Mouse (Mus musculus) forebrain, embryonic 14.5 days (tissue): ENCODE data around the gene Cd209d. TPM values are rescaled to one million over a fixed set of nuclear protein-coding genes. Genes with fewer than 3 reads are reported as not detected.
"Not testable (repeated sequence)": the region's sequence is repeated elsewhere in the genome, so short reads cannot be mapped to it uniquely, and the experiment has no call there.

Experiments used
- ATAC-seq: fragments of 200-750 bp; cut with Nextera tagmentation; 2 replicates; pipeline ENCODE4 v1.8.0; 2017; ENCODE audit warnings: mild to moderate bottlenecking, moderate library complexity
- DNase-seq: peaks from one replicate; pipeline ENCODE4 v3.0.0-alpha.2; 2015; ENCODE audit warnings: low spot score
- H3K27ac ChIP-seq: fragments of 300-500 bp; sonication (generic); 2 replicates; pipeline ENCODE4 v1.5.1; 2014; ENCODE audit warnings: low read depth, mild to moderate bottlenecking, control low read depth, low read length, moderate library complexity
- H3K27me3 ChIP-seq: fragments of 300-500 bp; sonication (generic); replicated peaks from 2 replicates; pipeline ENCODE4 v1.6.1; 2014; ENCODE audit warnings: low read length, control low read depth, mixed read lengths; ENCODE audit not compliant: control insufficient read depth, insufficient read depth
- H3K36me3 ChIP-seq: fragments of 300-500 bp; sonication (generic); 2 replicates; pipeline ENCODE4 v1.6.1; 2014; ENCODE audit warnings: low read length, control low read depth; ENCODE audit not compliant: control insufficient read depth, insufficient read depth
- H3K4me1 ChIP-seq: fragments of 300-500 bp; sonication (generic); 2 replicates; pipeline ENCODE4 v1.6.1; 2014; ENCODE audit warnings: antibody characterized with exemption, low read length, control low read depth; ENCODE audit not compliant: control insufficient read depth, insufficient read depth
- H3K4me2 ChIP-seq: fragments of 300-500 bp; sonication (generic); 2 replicates; pipeline ENCODE4 v1.6.1; 2014; ENCODE audit warnings: mild to moderate bottlenecking, control low read depth, low read length
- H3K4me3 ChIP-seq: fragments of 300-500 bp; sonication (generic); 2 replicates; pipeline ENCODE4 v1.5.1; 2014; ENCODE audit warnings: low read depth, low read length, control low read depth
- H3K9ac ChIP-seq: fragments of 300-500 bp; sonication (generic); 2 replicates; pipeline ENCODE4 v1.6.1; 2014; ENCODE audit warnings: mild to moderate bottlenecking, low read length, control low read depth, moderate library complexity
- H3K9me3 ChIP-seq: fragments of 300-500 bp; sonication (generic); replicated peaks from 2 replicates; pipeline ENCODE4 v1.6.1; 2016; ENCODE audit warnings: low read length, control low read depth, mixed read lengths; ENCODE audit not compliant: control insufficient read depth
- WGBS: fragments of 180-500 bp; shearing (Covaris S2); extraction: QIAGEN DNeasy Blood & Tissue Kit; methylation state at CpG from one replicate; pipeline ENCODE4 v1.1.7; 2014; 5-methylcytosine and 5-hydroxymethylcytosine counted together
- polyA plus RNA-seq: library from polyadenylated mRNA; unstranded; fragments of >200 nt; fragmentation: Nextera tagmentation; extraction: Ambion mirVana; gene quantifications from 2 replicates; pipeline ENCODE4 v1.2.1, GENCODE M21; 2014

Gene Cd209d
- not detected in 2 replicates for polyA plus RNA-seq

- WGBS: 80% methylated on average over 4 of the region's 4 CpGs
- Histone ChIP-seq H3K27me3 (no peaks in the 10 kb centered on the region), H3K4me3 (no peak within 1 kb of the TSS), H3K36me3 (no peaks in the 10 kb centered on the region), H3K9ac (no peak within 1 kb of the TSS), H3K27ac (no peak within 1 kb of the TSS), H3K4me1 (no peaks in the 10 kb centered on the region), H3K9me3 (0 out of 2 replicates have a peak, but pooled peaks cover 17% of the 10 kb centered on the region), H3K4me2 (no peak within 1 kb of the TSS)
- DNase-seq (no peak), ATAC-seq (no peak)
Observed at GRCm38 (mm10) chr8:3878455-3878854, at the start of gene Cd209d. Cd209d (minus strand) TSS chr8:3878555.

- Histone ChIP-seq H3K36me3 (no peaks in the 10 kb centered on the region), H3K4me3 (no peak within 1 kb of the TSS), H3K4me2 (no peak within 1 kb of the TSS), H3K9ac (no peak within 1 kb of the TSS), H3K27me3 (no peaks in the 10 kb centered on the region), H3K9me3 (peaks cover 3% of the 10 kb centered on the region; the same call in 1 of the 2 replicates), H3K27ac (no peak within 1 kb of the TSS), H3K4me1 (no peaks in the 10 kb centered on the region)
- 91% methylated on average over 3 of the region's 3 CpGs for WGBS
- no peak for ATAC-seq
- DNase-seq: no peak
Observed at GRCm38 (mm10) chr8:3926744-3927143, 48.4 kb upstream of the Cd209d start, which contains the start of gene Cd209b. Cd209b (minus strand) TSS chr8:3926844.

- no peaks in the 10 kb centered on the region for H3K36me3 ChIP-seq
- H3K4me3 ChIP-seq: no peak overlapping the region
- H3K4me1 ChIP-seq: no peaks in the 10 kb centered on the region
- WGBS: 84% methylated on average over 2 of the region's 2 CpGs
- ATAC-seq (no peak), DNase-seq (no peak)
- H3K4me2 ChIP-seq: no peak overlapping the region
- H3K9me3 ChIP-seq: 0 out of 2 replicates have a peak, but pooled peaks cover 20% of the 10 kb centered on the region
- H3K27me3 ChIP-seq: no peaks in the 10 kb centered on the region
- no peak overlapping the region for H3K27ac ChIP-seq
- H3K9ac ChIP-seq: no peak overlapping the region
Observed at GRCm38 (mm10) chr8:3876121-3876520, 2.2 kb downstream of the Cd209d start.

- H3K9me3 ChIP-seq, H3K27me3 ChIP-seq, H3K4me2 ChIP-seq, H3K9ac ChIP-seq, H3K4me1 ChIP-seq, H3K27ac ChIP-seq, DNase-seq, H3K4me3 ChIP-seq, H3K36me3 ChIP-seq, ATAC-seq: not testable (repeated sequence)
Observed at GRCm38 (mm10) chr8:3862736-3863135, 15.6 kb downstream of the Cd209d start.

- WGBS: 75% methylated on average over 2 of the region's 2 CpGs
- Histone ChIP-seq H3K9ac (no peak within 1 kb of the TSS), H3K4me1 (no peaks in the 10 kb centered on the region), H3K36me3 (no peaks in the 10 kb centered on the region), H3K27me3 (no peaks in the 10 kb centered on the region), H3K4me2 (no peak within 1 kb of the TSS), H3K9me3 (peaks cover 4% of the 10 kb centered on the region; the same call in 1 of the 2 replicates), H3K4me3 (no peak within 1 kb of the TSS), H3K27ac (no peak within 1 kb of the TSS)
- DNase-seq: no peak
- ATAC-seq: no peak
Observed at GRCm38 (mm10) chr8:3854209-3854608, 24.1 kb downstream of the Cd209d start, which contains the start of gene Cd209e. Cd209e (minus strand) TSS chr8:3854309.

Other genes with a start within 250 kb of the Cd209d start
- gene Stxbp2, start 247.6 kb downstream of the Cd209d start, polyA plus RNA-seq: 32.4 and 40.1 TPM in 2 replicates
- gene Retn, start 222.8 kb downstream of the Cd209d start, polyA plus RNA-seq: 0.26 and 0.32 TPM in 2 replicates
- gene Mcemp1, start 212.8 kb downstream of the Cd209d start, polyA plus RNA-seq: 0.23 TPM in 1 of 2 replicates, not detected in the other
- 13.1 and 13.2 TPM in 2 replicates for gene Fcor, start 206.2 kb downstream of the Cd209d start, polyA plus RNA-seq
- gene Trappc5, start 202.3 kb downstream of the Cd209d start, polyA plus RNA-seq: 51.8 and 52.1 TPM in 2 replicates
- 0.08 and 0.15 TPM in 2 replicates for gene Fcer2a, start 184.4 kb downstream of the Cd209d start, polyA plus RNA-seq
- not detected in 2 replicates for gene Clec4g, start 157.9 kb downstream of the Cd209d start, polyA plus RNA-seq
- not detected in 2 replicates for gene Cd209a, start 129.6 kb downstream of the Cd209d start, polyA plus RNA-seq
- gene Cd209e, start 24.2 kb downstream of the Cd209d start, polyA plus RNA-seq: not detected in 2 replicates
- gene Cd209b, start 48.3 kb upstream of the Cd209d start, polyA plus RNA-seq: not detected in 2 replicates
- gene Cd209c, start 76.2 kb upstream of the Cd209d start, polyA plus RNA-seq: 0.14 and 0.51 TPM in 2 replicates
- gene Cd209f, start 227.3 kb upstream of the Cd209d start, polyA plus RNA-seq: 0.25 and 0.51 TPM in 2 replicates